Mouse (Mus musculus) MEL (cell line): ENCODE data around the gene Cyp2f2. TPM values are rescaled to one million over a fixed set of nuclear protein-coding genes. Genes with fewer than 3 reads are reported as not detected.

Experiments used
- DNase-seq: peaks from one replicate; pipeline ENCODE4 v3.0.0; 2011; ENCODE audit warnings: low read depth, low spot score
- H3K27ac ChIP-seq: 2 replicates; pipeline ENCODE4 v1.5.1; 2012; ENCODE audit warnings: low read depth, mild to moderate bottlenecking, control low read depth, low read length, moderate library complexity; ENCODE audit not compliant: control insufficient read depth
- H3K27me3 ChIP-seq, 2 experiments: fragments of 150-350 bp in 1 of 2; sonication (generic) in 1 of 2; 2 replicates each; pipeline ENCODE4 v1.6.1; 2012; ENCODE audit warnings: low read length in 2 of 2, mild to moderate bottlenecking in 2 of 2, improper control_type of control experiment in 1 of 2, moderate library complexity in 1 of 2; ENCODE audit not compliant: insufficient read depth in 2 of 2, control insufficient read depth in 1 of 2
- H3K36me3 ChIP-seq, 2 experiments: 2 replicates each; pipeline ENCODE4 v1.6.1; 2012 to 2014; ENCODE audit warnings: low read length in 2 of 2, improper control_type of control experiment in 1 of 2, inconsistent platforms in 1 of 2, mild to moderate bottlenecking in 1 of 2; ENCODE audit not compliant: insufficient read depth in 2 of 2, control insufficient read depth in 1 of 2
- H3K4me1 ChIP-seq, 2 experiments: fragments of 150-350 bp in 1 of 2; sonication (generic) in 1 of 2; 2 replicates each; pipeline ENCODE4 v1.6.1; 2012; ENCODE audit warnings: low read length in 2 of 2, improper control_type of control experiment in 1 of 2, mild to moderate bottlenecking in 1 of 2; ENCODE audit not compliant: insufficient read depth in 2 of 2, control insufficient read depth in 1 of 2
- H3K4me3 ChIP-seq, 2 experiments: fragments of 150-350 bp in 1 of 2; sonication (generic) in 1 of 2; 2 replicates each; pipeline ENCODE4 v1.5.1; 2012; ENCODE audit warnings: low read depth in 2 of 2, low read length in 2 of 2, mild to moderate bottlenecking in 2 of 2, moderate library complexity in 2 of 2, control low read depth in 1 of 2, improper control_type of control experiment in 1 of 2; ENCODE audit not compliant: control insufficient read depth in 1 of 2, insufficient read depth in 1 of 2
- H3K79me2 ChIP-seq: 2 replicates; pipeline ENCODE4 v1.6.1; 2012; ENCODE audit warnings: mild to moderate bottlenecking, low read length, moderate library complexity; ENCODE audit not compliant: control insufficient read depth, poor library complexity, insufficient read depth
- H3K9ac ChIP-seq: 2 replicates; pipeline ENCODE4 v1.6.1; 2012; ENCODE audit warnings: low read depth, mild to moderate bottlenecking, control low read depth, low read length, moderate library complexity; ENCODE audit not compliant: control insufficient read depth, poor library complexity, severe bottlenecking
- H3K9me3 ChIP-seq: fragments of 150-350 bp; sonication (generic); replicated peaks from 2 replicates; pipeline ENCODE4 v1.6.1; 2012; ENCODE audit warnings: mild to moderate bottlenecking, low read length, improper control_type of control experiment, moderate library complexity; ENCODE audit not compliant: insufficient read depth
- BHLHE40 ChIP-seq: IDR thresholded peaks from 2 replicates; pipeline ENCODE4 v1.6.1; 2012; ENCODE audit warnings: low read depth, mild to moderate bottlenecking, inconsistent platforms, low read length, improper control_type of control experiment, borderline replicate concordance
- CTCF ChIP-seq, 3 experiments: IDR thresholded peaks in 2 of 3; conservative IDR thresholded peaks in 1 of 3; 2 replicates each; pipeline ENCODE4 v1.5.1; 2011 to 2012; ENCODE audit warnings: low read length in 3 of 3, low read depth in 2 of 3, mild to moderate bottlenecking in 2 of 3, improper control_type of control experiment in 1 of 3, inconsistent platforms in 1 of 3, mixed read lengths in 1 of 3, moderate library complexity in 1 of 3; ENCODE audit not compliant: control insufficient read depth in 1 of 3, insufficient read depth in 1 of 3, poor library complexity in 1 of 3, severe bottlenecking in 1 of 3
- E2F4 ChIP-seq: IDR thresholded peaks from 2 replicates; pipeline ENCODE4 v1.6.1; 2011; ENCODE audit warnings: low read depth, low read length, improper control_type of control experiment, borderline replicate concordance
- ELF1 ChIP-seq: IDR thresholded peaks from 2 replicates; pipeline ENCODE4 v1.6.1; 2014; ENCODE audit warnings: low read depth, mild to moderate bottlenecking, inconsistent platforms, low read length, improper control_type of control experiment, moderate library complexity
- HCFC1 ChIP-seq: IDR thresholded peaks from 2 replicates; pipeline ENCODE4 v1.6.1; 2012; ENCODE audit warnings: low read depth, mild to moderate bottlenecking, inconsistent platforms, low read length, improper control_type of control experiment, moderate library complexity
- NELFE ChIP-seq: IDR thresholded peaks from 2 replicates; pipeline ENCODE4 v1.6.1; 2011; ENCODE audit warnings: low read depth, low read length, improper control_type of control experiment
- POLR2AphosphoS2 ChIP-seq: IDR thresholded peaks from 2 replicates; pipeline ENCODE4 v1.6.1; 2011; ENCODE audit warnings: low read length, improper control_type of control experiment
- POLR2AphosphoS5 ChIP-seq: IDR thresholded peaks from 2 replicates; pipeline ENCODE4 v1.6.1; 2012; ENCODE audit warnings: low read depth, borderline replicate concordance, mild to moderate bottlenecking, inconsistent platforms, low read length, moderate library complexity, mixed read lengths
- RAD21 ChIP-seq: IDR thresholded peaks from 2 replicates; pipeline ENCODE4 v1.6.1; 2011; ENCODE audit warnings: mild to moderate bottlenecking, low read depth, low read length, improper control_type of control experiment
- RCOR1 ChIP-seq: IDR thresholded peaks from 2 replicates; pipeline ENCODE4 v1.6.1; 2012; ENCODE audit warnings: low read depth, mild to moderate bottlenecking, inconsistent platforms, low read length, improper control_type of control experiment
- SIN3A ChIP-seq: IDR thresholded peaks from 2 replicates; pipeline ENCODE4 v1.6.1; 2012; ENCODE audit warnings: low read length, improper control_type of control experiment, inconsistent platforms
- SMC3 ChIP-seq: IDR thresholded peaks from 2 replicates; pipeline ENCODE4 v1.6.1; 2011; ENCODE audit warnings: low read depth, low read length, improper control_type of control experiment
- TCF12 ChIP-seq: IDR thresholded peaks from 2 replicates; pipeline ENCODE4 v1.6.1; 2014; ENCODE audit warnings: low read depth, mild to moderate bottlenecking, inconsistent platforms, low read length, improper control_type of control experiment, moderate library complexity
- UBTF ChIP-seq: IDR thresholded peaks from 2 replicates; pipeline ENCODE4 v1.6.1; 2012; ENCODE audit warnings: low read depth, mild to moderate bottlenecking, inconsistent platforms, low read length, improper control_type of control experiment, moderate library complexity, borderline replicate concordance; ENCODE audit not compliant: insufficient read depth
- USF1 ChIP-seq: IDR thresholded peaks from 2 replicates; pipeline ENCODE4 v1.6.1; 2014; ENCODE audit warnings: low read depth, mild to moderate bottlenecking, inconsistent platforms, low read length, improper control_type of control experiment, moderate library complexity
- USF2 ChIP-seq, 2 experiments: IDR thresholded peaks; 2 replicates each; pipeline ENCODE4 v1.6.1; 2011 to 2012; ENCODE audit warnings: improper control_type of control experiment in 2 of 2, low read length in 2 of 2, borderline replicate concordance in 1 of 2, inconsistent platforms in 1 of 2, low read depth in 1 of 2, mild to moderate bottlenecking in 1 of 2; ENCODE audit not compliant: insufficient read depth in 1 of 2
- ZC3H11A ChIP-seq: IDR thresholded peaks from 2 replicates; pipeline ENCODE4 v1.6.1; 2012; ENCODE audit warnings: low read depth, mild to moderate bottlenecking, inconsistent platforms, low read length, improper control_type of control experiment
- ZNF384 ChIP-seq: IDR thresholded peaks from 2 replicates; pipeline ENCODE4 v1.6.1; 2012; ENCODE audit warnings: low read depth, mild to moderate bottlenecking, inconsistent platforms, low read length, improper control_type of control experiment
- polyA plus RNA-seq, 2 experiments: library from polyadenylated mRNA; stranded (reverse) in 1 of 2; unstranded in 1 of 2; fragments of >175 nt in 1 of 2; fragments of >200 nt in 1 of 2; gene quantifications; 2 replicates each; pipeline versions ENCODE4 v1.2.1 to v1.2.4; 2012; ENCODE audit warnings: low replicate concordance in 2 of 2, low read depth in 1 of 2; ENCODE audit not compliant: insufficient read length in 2 of 2, insufficient read depth in 1 of 2, missing spikeins in 1 of 2
- total RNA-seq: library from RNA; depleted of rRNA; stranded (reverse); fragments of 300-350 nt; gene quantifications from 2 replicates; pipeline ENCODE4 v1.2.3, GENCODE M21; 2012

The Cyp2f2 gene
- total and polyA plus RNA-seq, 3 experiments: not detected

GRCm38 (mm10) chr7:27124969-27125368 lies 5.3 kb downstream of the Cyp2f2 start:
- H3K27me3 ChIP-seq: no peaks in the 10 kb centered on the region
- H3K4me3 ChIP-seq: no peak overlapping the region
- H3K27ac ChIP-seq: no peak overlapping the region
- H3K79me2 ChIP-seq: no peaks in the 10 kb centered on the region
- no peaks in the 10 kb centered on the region for H3K36me3 ChIP-seq
- no peak for DNase-seq
- no peak overlapping the region for H3K9ac ChIP-seq
- no peaks in the 10 kb centered on the region for H3K4me1 ChIP-seq
- TF ChIP-seq POLR2AphosphoS5 (no peak), SIN3A (no peak), ZC3H11A (no peak), ELF1 (no peak), ZNF384 (no peak), POLR2AphosphoS2 (no peak), E2F4 (no peak), UBTF (no peak), HCFC1 (no peak), BHLHE40 (no peak), RCOR1 (no peak), TCF12 (no peak), NELFE (no peak)
- H3K9me3 ChIP-seq: no peaks in the 10 kb centered on the region

GRCm38 (mm10) chr7:27128162-27128561 lies 8.5 kb downstream of the Cyp2f2 start:
- no peaks in the 10 kb centered on the region for H3K27me3 ChIP-seq
- TF ChIP-seq USF2 (IDR thresholded peaks at IDR 0.05; ENCODE audit: borderline replicate concordance in 1 of 2, insufficient read depth in 1 of 2, low read depth in 1 of 2, low read length in 2 of 2): no peak
- TF ChIP-seq RAD21: peak; percentile 63
- TF ChIP-seq SMC3: peak; percentile 52; the same call in 1 of the 2 replicates
- TF ChIP-seq CTCF (IDR thresholded peaks at IDR 0.05 in 2 of 3, conservative IDR thresholded peaks at IDR 0.05 in 1 of 3; ENCODE audit: control insufficient read depth in 1 of 3, insufficient read depth in 1 of 3, low read depth in 2 of 3, low read length in 3 of 3, poor library complexity in 1 of 3, severe bottlenecking in 1 of 3): peak; percentile 40 to 60 (median 54); a peak in 5 of 6 replicates
- TF ChIP-seq ZC3H11A: peak; percentile 27; the same call in 1 of the 2 replicates
- TF ChIP-seq POLR2AphosphoS5: no peak
- TF ChIP-seq TCF12: no peak
- no peak for TF ChIP-seq USF1
- no peaks in the 10 kb centered on the region for H3K79me2 ChIP-seq
- H3K4me3 ChIP-seq: no peak overlapping the region
- H3K9me3 ChIP-seq: no peaks in the 10 kb centered on the region
- DNase-seq: peak; percentile 33
- H3K27ac ChIP-seq: no peak overlapping the region
- H3K9ac ChIP-seq: no peak overlapping the region
- no peaks in the 10 kb centered on the region for H3K36me3 ChIP-seq
- H3K4me1 ChIP-seq: no peaks in the 10 kb centered on the region
